Mouse (Mus musculus): ENCODE results near the gene Rapgef2. TPM values are rescaled to one million over a fixed set of nuclear protein-coding genes. Genes with fewer than 3 reads are reported as not detected.

The Rapgef2 gene
- polyA plus RNA-seq, 1 experiment from 2014 or later, result 14.6 TPM

GRCm38 (mm10) chr3:79153039-79153487 is 133.3 kb downstream of the Rapgef2 start:
- 57% methylated on average over 5 of the region's 5 CpGs for WGBS
- no peaks in the 10 kb centered on the region for H3K4me1 ChIP-seq (ENCODE audit: control insufficient read depth, insufficient read depth, low read length)
- H3K36me3 ChIP-seq (ENCODE audit: control insufficient read depth, insufficient read depth, low read length), result no peaks in the 10 kb centered on the region
- no peak overlapping the region for H3K4me3 ChIP-seq (ENCODE audit: low read depth, low read length)
- no peak overlapping the region for H3K4me2 ChIP-seq (ENCODE audit: low read depth, low read length)
- H3K9me3 ChIP-seq (ENCODE audit: control insufficient read depth, low read length), result no peaks in the 10 kb centered on the region
- no peak overlapping the region for H3K9ac ChIP-seq (replicated peaks; ENCODE audit: low read depth, low read length)
- no peaks in the 10 kb centered on the region for H3K27me3 ChIP-seq (ENCODE audit: control insufficient read depth, insufficient read depth, low read length)
- 0 out of 2 replicates have a peak overlapping the region, but pooled peaks have one; percentile 23 for H3K27ac ChIP-seq (ENCODE audit: low read depth, low read length)
- ATAC-seq (ENCODE audit: low read depth), result peak; percentile 54; the same call in 1 of the 2 replicates

- Histone ChIP-seq H3K27me3 (ENCODE audit: control insufficient read depth, insufficient read depth, low read length) (no peaks in the 10 kb centered on the region), H3K27ac (ENCODE audit: low read depth, low read length) (peak overlapping the region; percentile 84), H3K9ac (replicated peaks; ENCODE audit: low read depth, low read length) (peak overlapping the region; percentile 50), H3K9me3 (ENCODE audit: control insufficient read depth, low read length) (no peaks in the 10 kb centered on the region), H3K4me3 (ENCODE audit: low read depth, low read length) (peak overlapping the region; percentile 34), H3K36me3 (ENCODE audit: control insufficient read depth, insufficient read depth, low read length) (no peaks in the 10 kb centered on the region), H3K4me2 (ENCODE audit: low read depth, low read length) (peak overlapping the region; percentile 48), H3K4me1 (ENCODE audit: control insufficient read depth, insufficient read depth, low read length) (peaks cover 30% of the 10 kb centered on the region)
- peak; percentile 79 for ATAC-seq (ENCODE audit: low read depth)
- 17% methylated on average over 10 of the region's 10 CpGs for WGBS
Observed at GRCm38 (mm10) chr3:79145407-79146055, 140.8 kb downstream of the Rapgef2 start.

DNA sequence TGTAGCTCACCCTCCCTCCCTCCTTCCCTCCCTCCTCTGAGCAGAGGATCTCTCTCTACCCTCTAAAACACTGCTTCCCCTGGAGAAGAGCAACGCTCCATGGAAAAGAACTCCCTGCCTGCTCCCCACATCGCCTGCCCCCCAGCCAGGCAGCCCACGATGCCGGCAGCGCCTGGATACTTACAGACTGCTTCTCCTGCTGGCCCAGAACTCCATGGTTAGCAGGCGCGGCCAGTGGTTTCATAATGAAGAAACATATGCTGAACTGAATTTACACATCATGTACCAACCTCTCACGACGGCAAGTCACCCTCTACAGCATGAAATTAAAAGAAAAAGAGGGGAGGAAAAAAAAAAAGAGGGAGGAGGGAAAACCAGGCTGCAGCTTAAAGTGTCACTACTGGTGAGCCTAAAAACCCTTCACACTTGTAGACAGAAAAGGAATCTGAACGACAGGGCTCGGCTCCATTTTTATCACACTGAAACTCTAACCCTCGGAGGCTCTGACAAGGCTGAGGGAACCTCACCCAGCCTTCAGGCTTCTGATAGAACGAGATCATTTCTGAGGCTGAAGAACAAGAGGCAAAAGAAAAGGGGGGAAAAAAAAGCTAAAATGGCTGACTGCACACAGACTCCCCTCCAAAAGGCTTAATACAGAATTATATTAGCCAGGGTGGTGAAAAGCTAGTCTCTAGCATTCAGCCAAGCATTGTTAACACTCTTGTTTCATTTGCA is 141.5 kb downstream of the Rapgef2 start:
- Histone ChIP-seq H3K4me2 (ENCODE audit: low read depth, low read length) (peak overlapping the region; percentile 48), H3K36me3 (ENCODE audit: control insufficient read depth, insufficient read depth, low read length) (no peaks in the 10 kb centered on the region), H3K27ac (ENCODE audit: low read depth, low read length) (peak overlapping the region; percentile 84), H3K27me3 (ENCODE audit: control insufficient read depth, insufficient read depth, low read length) (no peaks in the 10 kb centered on the region), H3K9me3 (ENCODE audit: control insufficient read depth, low read length) (no peaks in the 10 kb centered on the region), H3K4me3 (ENCODE audit: low read depth, low read length) (peak overlapping the region; percentile 34), H3K9ac (replicated peaks; ENCODE audit: low read depth, low read length) (peak overlapping the region; percentile 50), H3K4me1 (ENCODE audit: control insufficient read depth, insufficient read depth, low read length) (peaks cover 35% of the 10 kb centered on the region)
- 11% methylated on average over 13 of the region's 13 CpGs for WGBS
- peak; percentile 55; the same call in 1 of the 2 replicates for ATAC-seq (ENCODE audit: low read depth)

DNA sequence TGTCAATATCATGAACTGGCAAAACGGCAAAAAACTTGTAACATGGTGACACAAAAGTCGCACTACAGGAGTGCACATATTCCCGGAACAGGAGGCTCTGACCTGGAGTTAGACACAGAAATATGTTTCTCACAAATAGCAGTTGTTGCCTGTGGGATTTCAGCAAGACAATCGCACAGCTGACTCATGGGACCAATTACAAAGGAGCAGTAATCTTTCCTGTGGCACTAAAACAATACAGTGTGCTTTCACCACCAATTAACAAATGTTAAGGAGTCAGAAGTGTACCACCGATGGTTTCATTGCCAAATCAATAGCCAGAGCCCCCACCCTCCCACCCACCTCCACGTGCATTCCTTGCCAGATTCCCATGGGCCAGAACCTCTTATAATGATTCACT is 142.2 kb downstream of the Rapgef2 start:
- Histone ChIP-seq H3K4me2 (ENCODE audit: low read depth, low read length) (peak overlapping the region; percentile 48), H3K4me3 (ENCODE audit: low read depth, low read length) (peak overlapping the region; percentile 34), H3K36me3 (ENCODE audit: control insufficient read depth, insufficient read depth, low read length) (no peaks in the 10 kb centered on the region), H3K4me1 (ENCODE audit: control insufficient read depth, insufficient read depth, low read length) (peaks cover 35% of the 10 kb centered on the region), H3K9me3 (ENCODE audit: control insufficient read depth, low read length) (no peaks in the 10 kb centered on the region), H3K27ac (ENCODE audit: low read depth, low read length) (peak overlapping the region; percentile 18; the same call in 1 of the 2 replicates), H3K9ac (replicated peaks; ENCODE audit: low read depth, low read length) (peak overlapping the region; percentile 37; the same call in 1 of the 2 replicates), H3K27me3 (ENCODE audit: control insufficient read depth, insufficient read depth, low read length) (no peaks in the 10 kb centered on the region)
- 35% methylated on average over 6 of the region's 6 CpGs for WGBS
- ATAC-seq (ENCODE audit: low read depth), result peak; percentile 29; the same call in 1 of the 2 replicates

GRCm38 (mm10) chr3:79139245-79139644 is 147.1 kb downstream of the Rapgef2 start:
- H3K9ac ChIP-seq (replicated peaks; ENCODE audit: low read depth, low read length), result no peak overlapping the region
- ATAC-seq (ENCODE audit: low read depth), result no peak
- H3K36me3 ChIP-seq (ENCODE audit: control insufficient read depth, insufficient read depth, low read length), result no peaks in the 10 kb centered on the region
- no peaks in the 10 kb centered on the region for H3K9me3 ChIP-seq (ENCODE audit: control insufficient read depth, low read length)
- 24% methylated on average over 3 of the region's 3 CpGs for WGBS
- no peaks in the 10 kb centered on the region for H3K27me3 ChIP-seq (ENCODE audit: control insufficient read depth, insufficient read depth, low read length)
- peaks cover 14% of the 10 kb centered on the region; the same call in 1 of the 2 replicates for H3K4me1 ChIP-seq (ENCODE audit: control insufficient read depth, insufficient read depth, low read length)
- no peak overlapping the region for H3K27ac ChIP-seq (ENCODE audit: low read depth, low read length)
- no peak overlapping the region for H3K4me3 ChIP-seq (ENCODE audit: low read depth, low read length)
- H3K4me2 ChIP-seq (ENCODE audit: low read depth, low read length), result no peak overlapping the region

- H3K9me3 ChIP-seq (ENCODE audit: control insufficient read depth, low read length), result no peaks in the 10 kb centered on the region
- no peaks in the 10 kb centered on the region for H3K27me3 ChIP-seq (ENCODE audit: control insufficient read depth, insufficient read depth, low read length)
- peaks cover 9% of the 10 kb centered on the region; the same call in 1 of the 2 replicates for H3K4me1 ChIP-seq (ENCODE audit: control insufficient read depth, insufficient read depth, low read length)
- no peak overlapping the region for H3K9ac ChIP-seq (replicated peaks; ENCODE audit: low read depth, low read length)
- H3K4me2 ChIP-seq (ENCODE audit: low read depth, low read length), result no peak overlapping the region
- H3K36me3 ChIP-seq (ENCODE audit: control insufficient read depth, insufficient read depth, low read length), result no peaks in the 10 kb centered on the region
- no peak for ATAC-seq (ENCODE audit: low read depth)
- no peak overlapping the region for H3K27ac ChIP-seq (ENCODE audit: low read depth, low read length)
- no peak overlapping the region for H3K4me3 ChIP-seq (ENCODE audit: low read depth, low read length)
Observed at GRCm38 (mm10) chr3:79138601-79139000, 147.7 kb downstream of the Rapgef2 start.

DNA sequence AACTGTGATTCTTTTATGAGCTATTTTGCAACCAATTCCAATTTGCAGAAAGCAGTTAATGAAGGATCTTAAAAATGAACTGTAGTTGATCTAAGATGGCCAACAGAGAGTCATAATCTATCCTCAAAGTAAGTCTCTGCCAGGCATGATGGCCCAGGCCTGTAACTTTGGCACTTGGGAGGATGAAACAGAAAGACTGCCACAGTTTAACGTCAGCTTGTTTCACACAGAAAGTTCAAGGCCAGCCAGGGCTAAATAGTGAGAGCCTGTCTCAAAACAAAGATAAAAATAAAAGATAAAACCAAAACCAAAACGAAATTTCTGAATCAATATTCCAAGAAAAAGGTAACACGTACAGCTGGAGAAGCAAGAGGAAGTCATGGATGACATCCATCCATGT is 155.3 kb downstream of the Rapgef2 start:
- Histone ChIP-seq H3K4me2 (ENCODE audit: low read depth, low read length) (no peak overlapping the region), H3K4me1 (ENCODE audit: control insufficient read depth, insufficient read depth, low read length) (no peaks in the 10 kb centered on the region), H3K9me3 (ENCODE audit: control insufficient read depth, low read length) (no peaks in the 10 kb centered on the region), H3K27ac (ENCODE audit: low read depth, low read length) (no peak overlapping the region), H3K27me3 (ENCODE audit: control insufficient read depth, insufficient read depth, low read length) (no peaks in the 10 kb centered on the region), H3K9ac (replicated peaks; ENCODE audit: low read depth, low read length) (no peak overlapping the region), H3K36me3 (ENCODE audit: control insufficient read depth, insufficient read depth, low read length) (no peaks in the 10 kb centered on the region), H3K4me3 (ENCODE audit: low read depth, low read length) (no peak overlapping the region)
- no peak for ATAC-seq (ENCODE audit: low read depth)
- 80% methylated on average over 3 of the region's 3 CpGs for WGBS

- Histone ChIP-seq H3K9me3 (ENCODE audit: control insufficient read depth, low read length) (no peaks in the 10 kb centered on the region), H3K27me3 (ENCODE audit: control insufficient read depth, insufficient read depth, low read length) (no peaks in the 10 kb centered on the region), H3K36me3 (ENCODE audit: control insufficient read depth, insufficient read depth, low read length) (no peaks in the 10 kb centered on the region), H3K27ac (ENCODE audit: low read depth, low read length) (no peak overlapping the region), H3K9ac (replicated peaks; ENCODE audit: low read depth, low read length) (no peak overlapping the region), H3K4me3 (ENCODE audit: low read depth, low read length) (no peak overlapping the region), H3K4me2 (ENCODE audit: low read depth, low read length) (no peak overlapping the region), H3K4me1 (ENCODE audit: control insufficient read depth, insufficient read depth, low read length) (no peaks in the 10 kb centered on the region)
- WGBS, result 74% methylated on average over 6 of the region's 6 CpGs
- no peak; the same call in 1 of the 2 replicates for ATAC-seq (ENCODE audit: low read depth)
Observed at GRCm38 (mm10) chr3:79129044-79129600, 157.2 kb downstream of the Rapgef2 start.

- Histone ChIP-seq H3K4me1 (ENCODE audit: control insufficient read depth, insufficient read depth, low read length) (no peaks in the 10 kb centered on the region), H3K4me3 (ENCODE audit: low read depth, low read length) (no peak overlapping the region), H3K27ac (ENCODE audit: low read depth, low read length) (no peak overlapping the region), H3K36me3 (ENCODE audit: control insufficient read depth, insufficient read depth, low read length) (no peaks in the 10 kb centered on the region), H3K9me3 (ENCODE audit: control insufficient read depth, low read length) (no peaks in the 10 kb centered on the region), H3K27me3 (ENCODE audit: control insufficient read depth, insufficient read depth, low read length) (no peaks in the 10 kb centered on the region), H3K4me2 (ENCODE audit: low read depth, low read length) (no peak overlapping the region), H3K9ac (replicated peaks; ENCODE audit: low read depth, low read length) (no peak overlapping the region)
- WGBS, result 92% methylated on average over 2 of the region's 2 CpGs
- ATAC-seq (ENCODE audit: low read depth), result no peak
Observed at GRCm38 (mm10) chr3:79127797-79128196, 158.5 kb downstream of the Rapgef2 start.

Data from neural tube, embryonic 14.5 days (tissue).